Mouse (Mus musculus): ENCODE results near the gene Sprr2a1. TPM values are rescaled to one million over a fixed set of nuclear protein-coding genes. Genes with fewer than 3 reads are reported as not detected.
"Not testable (repeated sequence)": the region's sequence is repeated elsewhere in the genome, so short reads cannot be mapped to it uniquely, and the experiment has no call there.

Sprr2a1 gene
- total and polyA plus RNA-seq, 3 experiments = not detected

GRCm38 (mm10) chr3:92176880-92177279 lies 38.7 kb upstream of the Sprr2a1 start:
- in situ Hi-C loops (cut with MboI; ENCODE audit: low pct_ligation_motif_present, low pct_unique_long_range_greater_than_20kb, low sequenced_read_pairs) = no loop called here
- no peak for TF ChIP-seq RAD21 (IDR thresholded peaks at IDR 0.05; ENCODE audit: low read depth, low read length)
- no peak for TF ChIP-seq MXI1 (IDR thresholded peaks at IDR 0.05; ENCODE audit: low read depth, low read length)
- no peak for TF ChIP-seq PAX5 (IDR thresholded peaks at IDR 0.05; ENCODE audit: low read length)
- no peak for TF ChIP-seq JUND (conservative IDR thresholded peaks at IDR 0.05; ENCODE audit: low read depth, low read length)
- no peak for TF ChIP-seq ZKSCAN1 (IDR thresholded peaks at IDR 0.05; ENCODE audit: borderline replicate concordance, low read depth, low read length)
- TF ChIP-seq KAT2A (IDR thresholded peaks at IDR 0.05; ENCODE audit: insufficient replicate concordance, low read length) = no peak
- TF ChIP-seq CTCF (conservative IDR thresholded peaks at IDR 0.05 in 1 of 2, IDR thresholded peaks at IDR 0.05 in 1 of 2; ENCODE audit: low read depth in 2 of 2, low read length in 2 of 2) = no peak
- H3K4me3 ChIP-seq (replicated peaks in 1 of 3; ENCODE audit: low read depth in 2 of 3, low read length in 2 of 3, poor library complexity in 1 of 3) = no peak overlapping the region
- peaks cover 13% of the 10 kb centered on the region for H3K9me3 ChIP-seq (replicated peaks; ENCODE audit: low read length)
- H3K4me1 ChIP-seq (ENCODE audit: control insufficient read depth in 1 of 2, insufficient read depth in 2 of 2) = no peaks in the 10 kb centered on the region
- no peaks in the 10 kb centered on the region for H3K79me2 ChIP-seq (replicated peaks; ENCODE audit: control insufficient read depth, extremely low read depth, insufficient read depth, poor library complexity, severe bottlenecking)
- H3K4me2 ChIP-seq (ENCODE audit: insufficient read depth, low read depth, poor library complexity, severe bottlenecking) = no peak overlapping the region
- H3K27me3 ChIP-seq (replicated peaks) = no peaks in the 10 kb centered on the region
- H3K9ac ChIP-seq (ENCODE audit: insufficient read depth, low read depth) = no peak overlapping the region
- no peak for DNase-seq (ENCODE audit: extremely low read depth)
- H3K27ac ChIP-seq (ENCODE audit: insufficient read depth, low read depth) = no peak overlapping the region
- dilution Hi-C loops (cut with MboI; ENCODE audit: extremely low pct_ligation_motif_present, extremely low pct_unique_long_range_greater_than_20kb, low sequenced_read_pairs) = no loop called here
- no peaks in the 10 kb centered on the region for H3K36me3 ChIP-seq (replicated peaks in 1 of 2; ENCODE audit: control insufficient read depth in 1 of 2, insufficient read depth in 1 of 2, low read length in 1 of 2)

DNA sequence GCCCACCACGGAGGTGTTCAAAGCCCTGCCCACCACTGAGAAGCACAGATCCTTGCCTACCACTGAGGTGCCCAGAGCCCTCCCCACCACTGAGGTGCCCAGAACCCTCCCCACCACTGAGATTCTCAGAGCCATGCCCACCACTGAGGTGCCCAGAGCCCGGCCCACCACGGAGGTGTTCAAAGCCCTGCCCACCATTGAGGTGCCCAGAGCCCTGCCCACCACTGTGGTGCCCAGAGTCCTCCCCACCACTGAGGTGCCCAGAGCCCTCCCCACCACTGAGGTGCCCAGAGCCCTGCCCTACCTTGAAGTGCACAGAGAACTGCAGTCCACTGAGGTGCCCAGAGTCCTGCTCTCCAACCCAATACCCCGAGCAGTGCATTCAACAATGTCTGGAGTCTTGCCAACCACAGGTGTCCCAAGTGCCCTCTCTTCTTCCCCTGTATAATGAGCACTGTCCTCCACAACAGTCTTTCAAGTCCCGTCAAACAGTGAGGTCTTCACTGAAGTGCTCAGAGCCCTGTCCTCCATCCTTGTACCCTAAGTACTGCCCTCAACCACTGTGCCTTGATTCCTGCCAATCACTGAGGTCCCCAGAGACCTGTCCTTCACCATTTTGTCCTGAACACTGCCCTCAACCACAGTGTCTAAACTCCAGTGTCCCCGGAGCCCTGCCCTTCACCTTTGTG lies 19.9 kb upstream of the Sprr2a1 start:
- no peaks in the 10 kb centered on the region for H3K27me3 ChIP-seq (replicated peaks)
- H3K36me3 ChIP-seq (replicated peaks in 1 of 2; ENCODE audit: control insufficient read depth in 1 of 2, insufficient read depth in 1 of 2, low read length in 1 of 2) = no peaks in the 10 kb centered on the region
- H3K79me2 ChIP-seq (replicated peaks; ENCODE audit: control insufficient read depth, extremely low read depth, insufficient read depth, poor library complexity, severe bottlenecking) = no peaks in the 10 kb centered on the region
- H3K9ac ChIP-seq (ENCODE audit: insufficient read depth, low read depth) = no peak overlapping the region
- dilution Hi-C loops (cut with MboI; ENCODE audit: extremely low pct_ligation_motif_present, extremely low pct_unique_long_range_greater_than_20kb, low sequenced_read_pairs) = no loop called here
- no peak for DNase-seq (ENCODE audit: extremely low read depth)
- no peak overlapping the region for H3K4me2 ChIP-seq (ENCODE audit: insufficient read depth, low read depth, poor library complexity, severe bottlenecking)
- in situ Hi-C loops (cut with MboI; ENCODE audit: low pct_ligation_motif_present, low pct_unique_long_range_greater_than_20kb, low sequenced_read_pairs) = no loop called here
- H3K4me1 ChIP-seq (ENCODE audit: control insufficient read depth in 1 of 2, insufficient read depth in 2 of 2) = no peaks in the 10 kb centered on the region
- H3K27ac ChIP-seq (ENCODE audit: insufficient read depth, low read depth) = no peak overlapping the region
- peaks cover 33% of the 10 kb centered on the region for H3K9me3 ChIP-seq (replicated peaks; ENCODE audit: low read length)
- no peak for TF ChIP-seq TCF12 (IDR thresholded peaks at IDR 0.05; ENCODE audit: low read depth, low read length)
- no peak for TF ChIP-seq GABPA (IDR thresholded peaks at IDR 0.05; ENCODE audit: insufficient replicate concordance, low read depth, low read length)
- TF ChIP-seq ZMIZ1 (IDR thresholded peaks at IDR 0.05; ENCODE audit: low read depth, low read length) = no peak
- no peak for TF ChIP-seq PAX5 (IDR thresholded peaks at IDR 0.05; ENCODE audit: low read length)
- no peak for TF ChIP-seq POLR2A (IDR thresholded peaks at IDR 0.05; ENCODE audit: low read depth, low read length)
- no peak for TF ChIP-seq RAD21 (IDR thresholded peaks at IDR 0.05; ENCODE audit: low read depth, low read length)
- TF ChIP-seq NRF1 (IDR thresholded peaks at IDR 0.05; ENCODE audit: low read depth, low read length) = no peak
- TF ChIP-seq ZKSCAN1 (IDR thresholded peaks at IDR 0.05; ENCODE audit: borderline replicate concordance, low read depth, low read length) = no peak
- TF ChIP-seq IRF4 (IDR thresholded peaks at IDR 0.05; ENCODE audit: low read depth, low read length) = no peak
- TF ChIP-seq HCFC1 (IDR thresholded peaks at IDR 0.05; ENCODE audit: low read depth, low read length) = no peak
- TF ChIP-seq JUND (conservative IDR thresholded peaks at IDR 0.05; ENCODE audit: low read depth, low read length) = no peak
- no peak for TF ChIP-seq MXI1 (IDR thresholded peaks at IDR 0.05; ENCODE audit: low read depth, low read length)
- TF ChIP-seq NELFE (IDR thresholded peaks at IDR 0.05; ENCODE audit: low read depth, low read length) = no peak
- no peak for TF ChIP-seq MAFK (IDR thresholded peaks at IDR 0.05; ENCODE audit: insufficient replicate concordance, low read length)
- no peak for TF ChIP-seq CHD1 (IDR thresholded peaks at IDR 0.05; ENCODE audit: low read depth, low read length)
- no peak overlapping the region for H3K4me3 ChIP-seq (replicated peaks in 1 of 3; ENCODE audit: low read depth in 2 of 3, low read length in 2 of 3, poor library complexity in 1 of 3)

- dilution Hi-C loops (cut with MboI; ENCODE audit: extremely low pct_ligation_motif_present, extremely low pct_unique_long_range_greater_than_20kb, low sequenced_read_pairs); in situ Hi-C loops (cut with MboI; ENCODE audit: low pct_ligation_motif_present, low pct_unique_long_range_greater_than_20kb, low sequenced_read_pairs); DNase-seq (ENCODE audit: extremely low read depth); H3K27me3 ChIP-seq (replicated peaks); H3K36me3 ChIP-seq (replicated peaks in 1 of 2; ENCODE audit: control insufficient read depth in 1 of 2, insufficient read depth in 1 of 2, low read length in 1 of 2); H3K27ac ChIP-seq (ENCODE audit: insufficient read depth, low read depth); H3K4me3 ChIP-seq (replicated peaks in 1 of 3; ENCODE audit: low read depth in 2 of 3, low read length in 2 of 3, poor library complexity in 1 of 3); H3K4me2 ChIP-seq (ENCODE audit: insufficient read depth, low read depth, poor library complexity, severe bottlenecking); H3K9ac ChIP-seq (ENCODE audit: insufficient read depth, low read depth); H3K79me2 ChIP-seq (replicated peaks; ENCODE audit: control insufficient read depth, extremely low read depth, insufficient read depth, poor library complexity, severe bottlenecking); H3K4me1 ChIP-seq (ENCODE audit: control insufficient read depth in 1 of 2, insufficient read depth in 2 of 2); H3K9me3 ChIP-seq (replicated peaks; ENCODE audit: low read length): not testable (repeated sequence)
Observed at GRCm38 (mm10) chr3:92211133-92211925, 4.3 kb upstream of the Sprr2a1 start.

GRCm38 (mm10) chr3:92212059-92212458 lies 3.5 kb upstream of the Sprr2a1 start:
- DNase-seq (ENCODE audit: extremely low read depth); in situ Hi-C loops (cut with MboI; ENCODE audit: low pct_ligation_motif_present, low pct_unique_long_range_greater_than_20kb, low sequenced_read_pairs); H3K36me3 ChIP-seq (replicated peaks in 1 of 2; ENCODE audit: control insufficient read depth in 1 of 2, insufficient read depth in 1 of 2, low read length in 1 of 2); H3K4me2 ChIP-seq (ENCODE audit: insufficient read depth, low read depth, poor library complexity, severe bottlenecking); H3K79me2 ChIP-seq (replicated peaks; ENCODE audit: control insufficient read depth, extremely low read depth, insufficient read depth, poor library complexity, severe bottlenecking); dilution Hi-C loops (cut with MboI; ENCODE audit: extremely low pct_ligation_motif_present, extremely low pct_unique_long_range_greater_than_20kb, low sequenced_read_pairs); H3K9ac ChIP-seq (ENCODE audit: insufficient read depth, low read depth); H3K27me3 ChIP-seq (replicated peaks); H3K4me1 ChIP-seq (ENCODE audit: control insufficient read depth in 1 of 2, insufficient read depth in 2 of 2); H3K9me3 ChIP-seq (replicated peaks; ENCODE audit: low read length); H3K4me3 ChIP-seq (replicated peaks in 1 of 3; ENCODE audit: low read depth in 2 of 3, low read length in 2 of 3, poor library complexity in 1 of 3); H3K27ac ChIP-seq (ENCODE audit: insufficient read depth, low read depth): not testable (repeated sequence)
